Mouse (Mus musculus): ENCODE measurements at regions not wholly inside any gene's neighbourhood (a gene's known extent, or its start where the extent isn't known, plus 50 kb on each side); places are given as distances from the start of the nearest gene placed in this dataset.

- no peak for TF ChIP-seq GATA1 (IDR thresholded peaks at IDR 0.05; ENCODE audit: low read length)
- TF ChIP-seq TAL1 (IDR thresholded peaks at IDR 0.05; ENCODE audit: low read length) = no peak
These were observed 104.8 kb upstream of the Vps8 start for GRCm38 (mm10) chr16:21318009-21318639.
